Mouse (Mus musculus) naive thymus-derived CD4-positive, alpha-beta T cell, adult 2 months (primary cell): ENCODE measurements around the gene 3110082I17Rik.

Experiments
- DNase-seq: peaks from one replicate; pipeline ENCODE4 v3.0.0-alpha.2; 2011; ENCODE audit warnings: low read depth

The 3110082I17Rik gene

GRCm38 (mm10) chr5:139460384-139461067, at the start of gene 3110082I17Rik:
Gene 3110082I17Rik, minus strand, starts transcription at chr5:139460527.
- peak; percentile 98 for DNase-seq

DNA sequence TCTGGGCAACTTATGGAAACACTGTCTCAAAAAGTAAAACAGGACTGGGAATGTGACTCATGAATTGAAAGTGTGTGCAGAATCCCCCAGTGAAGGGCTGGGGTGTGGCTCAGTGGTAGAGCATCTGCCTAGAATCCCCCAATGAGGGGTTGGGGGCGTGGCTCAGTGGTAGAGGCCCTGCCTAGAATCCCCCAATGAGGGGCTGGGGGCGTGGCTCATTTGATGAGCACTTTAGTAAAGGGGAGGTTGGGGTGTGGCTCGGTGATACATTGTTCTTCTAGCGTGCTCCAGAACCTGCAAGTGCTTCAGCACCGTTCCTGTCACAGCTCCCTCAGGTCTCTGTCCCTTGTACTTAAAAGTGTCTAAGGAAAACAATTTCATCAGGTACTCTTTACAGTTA, 45.9 kb upstream of the 3110082I17Rik start:
- DNase-seq, result no peak

- peak; percentile 86 for DNase-seq
These were observed 44.8 kb upstream of the 3110082I17Rik start for GRCm38 (mm10) chr5:139505073-139505606.

- DNase-seq, result no peak
These were observed 42.0 kb upstream of the 3110082I17Rik start for GRCm38 (mm10) chr5:139502281-139502680.

- no peak for DNase-seq
These were observed 38.5 kb upstream of the 3110082I17Rik start for GRCm38 (mm10) chr5:139498791-139499190.

- DNase-seq, result no peak
These were observed 36.6 kb upstream of the 3110082I17Rik start for GRCm38 (mm10) chr5:139496939-139497338.

DNA sequence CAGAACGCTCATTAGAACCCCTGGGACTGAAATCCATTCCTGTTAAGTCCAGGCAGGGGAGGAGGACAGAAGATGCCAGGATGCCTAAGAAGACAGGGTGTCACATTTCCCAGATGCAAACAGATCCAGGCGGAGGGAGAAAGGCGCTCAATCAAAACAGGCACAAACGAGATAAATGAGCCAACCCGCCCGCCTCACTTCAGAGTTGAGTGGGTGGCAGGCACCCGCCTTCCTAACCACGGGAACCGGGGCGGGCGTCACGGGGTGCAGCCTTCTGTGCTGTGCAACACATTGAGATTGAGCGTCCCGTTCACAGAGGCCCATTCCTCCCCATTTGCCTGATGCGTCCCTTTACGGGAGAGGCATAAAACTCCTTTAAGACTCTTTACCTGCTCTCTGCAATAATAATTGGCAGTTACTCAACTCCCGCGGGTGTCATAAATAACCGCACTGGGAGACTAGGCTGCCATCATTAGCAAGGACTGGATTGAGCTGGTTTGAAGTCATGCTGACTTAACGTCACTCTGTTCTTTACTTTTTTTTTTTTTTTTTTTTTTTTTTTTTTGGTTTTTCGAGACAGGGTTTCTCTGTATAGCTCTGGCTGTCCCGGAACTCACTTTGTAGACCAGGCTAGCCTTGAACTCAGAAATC, 34.8 kb upstream of the 3110082I17Rik start:
- peak; percentile 41 for DNase-seq

- no peak for DNase-seq
These were observed 33.4 kb upstream of the 3110082I17Rik start for GRCm38 (mm10) chr5:139493690-139494089.

- DNase-seq, result no peak
These were observed 31.0 kb upstream of the 3110082I17Rik start for GRCm38 (mm10) chr5:139491348-139491747.

GRCm38 (mm10) chr5:139490131-139490530, 29.8 kb upstream of the 3110082I17Rik start:
- no peak for DNase-seq

GRCm38 (mm10) chr5:139484185-139484814, 24.0 kb upstream of the 3110082I17Rik start, which contains the start of gene Zfand2a:
Gene Zfand2a, minus strand, starts transcription at chr5:139484549.
- DNase-seq, result peak; percentile 100

GRCm38 (mm10) chr5:139483171-139483848, 23.0 kb upstream of the 3110082I17Rik start:
- peak; percentile 77 for DNase-seq

DNA sequence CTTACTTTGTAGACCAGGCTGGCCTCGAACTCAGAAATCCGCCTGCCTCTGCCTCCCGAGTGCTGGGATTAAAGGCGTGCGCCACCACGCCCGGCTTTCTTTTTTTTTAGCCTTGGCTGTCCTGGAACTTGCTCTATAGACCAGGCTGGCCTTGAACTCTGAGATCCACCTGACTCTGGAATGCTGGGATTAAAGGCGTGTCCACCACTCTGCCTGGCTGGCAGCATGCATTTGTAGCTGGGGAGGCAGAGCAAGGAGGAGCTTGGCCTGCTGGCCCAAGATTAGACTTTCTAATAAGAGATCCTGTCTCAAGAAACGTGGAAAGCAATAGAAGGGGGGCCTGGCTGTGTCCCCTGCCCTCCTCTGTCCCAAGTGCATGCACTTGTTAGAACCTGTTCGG, 20.1 kb upstream of the 3110082I17Rik start:
- no peak for DNase-seq

GRCm38 (mm10) chr5:139479088-139479487, 18.8 kb upstream of the 3110082I17Rik start:
- DNase-seq, result no peak

DNA sequence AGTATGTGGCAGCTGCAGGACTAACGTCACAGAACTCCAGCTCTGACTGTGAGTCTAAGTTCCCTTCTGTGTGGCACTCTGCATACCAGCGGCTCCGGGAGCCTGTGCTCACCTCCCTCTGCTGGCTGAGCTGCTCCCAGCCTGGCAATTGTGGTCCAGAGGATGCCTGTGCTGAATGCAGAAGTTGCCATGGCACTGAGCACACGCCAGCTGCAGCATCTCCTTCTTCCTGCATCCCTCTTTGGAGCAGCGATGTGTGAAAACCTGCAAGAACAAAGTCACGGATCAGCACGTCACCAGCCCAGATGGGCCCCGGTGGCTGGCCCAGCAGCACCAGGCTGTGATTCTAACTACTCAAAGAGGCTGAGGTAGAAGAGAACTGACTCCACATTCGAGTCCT, 14.4 kb upstream of the 3110082I17Rik start:
- no peak for DNase-seq

DNA sequence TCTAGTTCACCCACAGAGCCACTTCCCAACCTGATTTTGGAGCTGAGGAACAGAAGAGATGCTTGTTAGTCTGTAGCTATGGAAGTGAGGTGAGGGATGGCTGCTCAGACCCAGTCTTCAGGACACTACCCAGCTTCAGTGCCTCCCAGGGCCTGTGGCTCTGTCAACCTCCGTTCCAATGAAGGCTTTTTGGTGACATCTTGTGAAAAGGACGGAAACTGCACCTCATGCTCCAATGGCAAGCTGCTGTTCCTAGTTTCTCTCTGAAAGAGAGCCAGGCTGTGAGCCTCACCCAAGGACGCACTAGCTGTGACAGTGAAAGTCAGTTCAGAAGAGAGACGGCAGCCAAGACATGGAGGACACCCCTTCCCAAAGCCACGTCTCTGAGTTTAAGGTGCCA, 7.7 kb upstream of the 3110082I17Rik start:
- no peak for DNase-seq

- no peak for DNase-seq
These were observed 6.5 kb upstream of the 3110082I17Rik start for GRCm38 (mm10) chr5:139466801-139467200.

DNA sequence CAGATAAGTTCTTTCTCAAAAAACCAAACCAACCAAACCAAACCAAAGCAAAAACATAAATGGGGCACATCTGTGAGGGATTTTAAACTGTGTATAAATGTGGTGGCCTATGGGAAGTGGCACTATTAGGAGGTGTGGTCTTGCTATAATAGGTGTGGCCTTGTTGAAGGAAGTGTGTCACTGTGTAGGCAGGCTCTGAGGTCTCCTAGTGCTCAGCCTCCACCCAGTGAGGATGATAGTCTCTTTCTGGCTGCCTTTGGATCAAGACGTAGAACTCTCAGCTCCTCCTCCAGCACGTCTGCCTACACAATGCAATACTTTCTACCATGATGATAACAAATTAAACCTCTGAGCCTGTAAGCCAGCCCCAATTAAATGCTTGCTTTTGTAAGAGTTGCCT, 6.0 kb upstream of the 3110082I17Rik start:
- DNase-seq, result no peak

GRCm38 (mm10) chr5:139464874-139465273, 4.5 kb upstream of the 3110082I17Rik start:
- DNase-seq, result no peak

DNA sequence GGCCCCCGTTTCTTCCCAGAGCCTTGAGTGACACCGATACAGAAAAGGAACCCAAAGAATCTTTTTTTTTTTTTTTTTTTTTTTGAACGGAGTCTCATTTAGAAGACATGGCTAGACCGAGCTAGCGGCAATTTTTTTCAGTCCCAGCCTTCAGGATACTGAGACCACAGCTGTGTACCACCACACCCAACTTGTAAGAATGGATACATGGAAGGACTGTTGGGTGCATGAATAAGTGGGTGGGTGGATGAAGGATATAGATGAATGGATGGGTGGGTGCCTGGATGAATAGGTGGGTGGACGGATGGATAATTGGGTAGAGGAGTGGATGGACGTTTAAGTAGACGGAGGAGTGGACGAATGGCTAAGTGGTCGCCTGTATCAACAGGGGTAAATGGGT, 389 bp downstream of the 3110082I17Rik start:
- DNase-seq, result no peak

DNA sequence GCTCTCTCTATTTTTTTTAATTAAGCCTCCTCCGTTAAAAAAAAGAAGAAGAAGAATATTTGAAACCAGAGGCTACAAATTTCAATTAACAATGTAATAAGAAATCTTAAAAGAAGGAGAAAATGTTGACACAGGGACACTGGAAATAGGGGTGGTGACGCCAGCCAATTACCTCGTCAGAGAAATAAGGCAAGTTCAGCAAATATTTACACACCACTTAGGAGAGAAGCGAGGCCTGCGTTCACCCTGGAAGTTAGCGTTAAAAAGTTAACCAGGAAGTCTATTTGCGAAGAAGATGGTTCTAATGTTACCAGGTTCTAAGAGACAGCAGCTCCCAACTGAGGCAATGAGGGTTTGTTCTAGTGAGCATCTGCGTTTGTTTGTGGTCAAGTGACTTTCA, 3.1 kb downstream of the 3110082I17Rik start:
- no peak for DNase-seq

- no peak for DNase-seq
These were observed 5.2 kb downstream of the 3110082I17Rik start for GRCm38 (mm10) chr5:139455166-139455565.
